Mouse (Mus musculus) cerebellum, postnatal 4 days (tissue): ENCODE measurements around the gene Tm4sf5.
"Not testable (repeated sequence)": the region's sequence is repeated elsewhere in the genome, so short reads cannot be mapped to it uniquely, and the experiment has no call there.

Experiments
- DNase-seq, 2 experiments: peaks; one replicate each; pipeline ENCODE4 v3.0.0; 2022; ENCODE audit warnings: low spot score in 2 of 2, mixed read lengths in 1 of 2

Tm4sf5 gene

GRCm38 (mm10) chr11:70504970-70505369, at the start of gene Tm4sf5:
TSS of gene Tm4sf5 (plus strand) at chr11:70505244.
- no peak for DNase-seq

GRCm38 (mm10) chr11:70458688-70459600, 46.1 kb upstream of the Tm4sf5 start, which contains the start of gene Zmynd15:
TSS of gene Zmynd15 (plus strand) at chr11:70459433.
- DNase-seq = no peak

GRCm38 (mm10) chr11:70459601-70460101, 45.4 kb upstream of the Tm4sf5 start, which contains the start of gene Cxcl16:
TSS of gene Cxcl16 (minus strand) at chr11:70459984.
- DNase-seq = no peak

- DNase-seq = no peak
Observed at GRCm38 (mm10) chr11:70463970-70464369, 41.1 kb upstream of the Tm4sf5 start.

GRCm38 (mm10) chr11:70465211-70465610, 39.8 kb upstream of the Tm4sf5 start:
- DNase-seq = no peak

GRCm38 (mm10) chr11:70465824-70466223, 39.2 kb upstream of the Tm4sf5 start:
- peak in 1 of 2 experiments; percentile 20 for DNase-seq

GRCm38 (mm10) chr11:70467902-70468619, 37.0 kb upstream of the Tm4sf5 start:
- DNase-seq = no peak

- no peak for DNase-seq
Observed at GRCm38 (mm10) chr11:70469764-70470163, 35.3 kb upstream of the Tm4sf5 start.

- no peak for DNase-seq
Observed at GRCm38 (mm10) chr11:70472716-70473115, 32.3 kb upstream of the Tm4sf5 start.

GRCm38 (mm10) chr11:70473291-70473690, 31.8 kb upstream of the Tm4sf5 start:
- DNase-seq = not testable (repeated sequence)

GRCm38 (mm10) chr11:70474872-70475534, 30.0 kb upstream of the Tm4sf5 start:
- no peak for DNase-seq

- no peak for DNase-seq
Observed at GRCm38 (mm10) chr11:70485498-70485897, 19.5 kb upstream of the Tm4sf5 start.

GRCm38 (mm10) chr11:70487816-70488215, 17.2 kb upstream of the Tm4sf5 start:
- no peak for DNase-seq

- DNase-seq = no peak
Observed at GRCm38 (mm10) chr11:70489138-70489537, 15.9 kb upstream of the Tm4sf5 start.

- no peak for DNase-seq
Observed at GRCm38 (mm10) chr11:70489684-70490083, 15.4 kb upstream of the Tm4sf5 start.

GRCm38 (mm10) chr11:70499566-70500475, 5.2 kb upstream of the Tm4sf5 start:
- no peak for DNase-seq

- no peak for DNase-seq
Observed at GRCm38 (mm10) chr11:70500476-70500812, 4.6 kb upstream of the Tm4sf5 start.

GRCm38 (mm10) chr11:70502018-70502417, 3.0 kb upstream of the Tm4sf5 start:
- DNase-seq = no peak

GRCm38 (mm10) chr11:70506385-70506784, 1.3 kb downstream of the Tm4sf5 start:
- DNase-seq = peak; percentile 36 to 58

- DNase-seq = no peak
Observed at GRCm38 (mm10) chr11:70506962-70507515, 2.0 kb downstream of the Tm4sf5 start.
